Mouse (Mus musculus) kidney, adult 2 months (tissue): ENCODE results near the gene Rtbdn.

Experiments
- CTCF ChIP-seq: fragments of 200-500 bp; conservative IDR thresholded peaks from 2 replicates; pipeline ENCODE4 v1.5.1; 2011; ENCODE audit warnings: low read depth, mild to moderate bottlenecking, control low read depth, low read length, moderate library complexity, mixed read lengths; ENCODE audit not compliant: insufficient read depth, insufficient read length
- POLR2A ChIP-seq: fragments of 200-500 bp; IDR thresholded peaks from one replicate; pipeline ENCODE4 v1.6.1; 2011; ENCODE audit warnings: low read depth, low read length, control low read depth

DNA sequence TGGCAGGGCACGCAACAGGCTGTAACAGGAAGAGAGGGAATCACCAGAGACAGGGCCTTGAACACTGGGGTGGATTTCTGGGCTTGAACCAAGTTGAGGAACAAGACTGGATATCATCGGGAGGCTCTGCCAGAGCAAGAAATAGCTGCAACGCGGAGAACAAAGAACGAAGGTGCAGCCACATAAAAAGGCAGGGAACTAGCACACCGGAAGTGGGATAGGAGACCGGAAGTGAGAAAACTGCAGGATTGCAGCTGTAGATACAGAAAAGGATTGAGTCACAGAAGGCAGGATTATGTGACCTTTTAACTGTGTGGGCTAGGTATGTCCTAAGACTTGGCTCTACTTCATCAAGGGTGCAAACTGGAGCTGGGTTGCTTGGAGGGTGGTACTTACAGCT is 42.4 kb upstream of the Rtbdn start:
- no peak for TF ChIP-seq CTCF
- no peak for TF ChIP-seq POLR2A
